Mouse (Mus musculus) lung, embryonic 16.5 days (tissue): ENCODE data around the gene Rabif. TPM values are rescaled to one million over a fixed set of nuclear protein-coding genes. Genes with fewer than 3 reads are reported as not detected.

Experiments
- ATAC-seq: fragments of 200-750 bp; cut with Nextera tagmentation; 2 replicates; pipeline ENCODE4 v1.8.0; 2017; ENCODE audit warnings: low read depth, mild to moderate bottlenecking, moderate library complexity
- H3K27ac ChIP-seq: fragments of 300-500 bp; sonication (generic); 2 replicates; pipeline ENCODE4 v1.5.1; 2014; ENCODE audit warnings: mild to moderate bottlenecking, control low read depth, low read length
- H3K27me3 ChIP-seq: fragments of 300-500 bp; sonication (generic); 2 replicates; pipeline ENCODE4 v1.6.1; 2014; ENCODE audit warnings: low read depth, low read length, mixed read lengths; ENCODE audit not compliant: control insufficient read depth, insufficient read depth
- H3K36me3 ChIP-seq: fragments of 300-500 bp; sonication (generic); 2 replicates; pipeline ENCODE4 v1.6.1; 2014; ENCODE audit warnings: low read length; ENCODE audit not compliant: control insufficient read depth, insufficient read depth
- H3K4me1 ChIP-seq: fragments of 300-500 bp; sonication (generic); replicated peaks from 2 replicates; pipeline ENCODE4 v1.6.1; 2014; ENCODE audit warnings: low read length, mixed read lengths; ENCODE audit not compliant: control insufficient read depth, insufficient read depth
- H3K4me2 ChIP-seq: fragments of 300-500 bp; sonication (generic); 2 replicates; pipeline ENCODE4 v1.6.1; 2014; ENCODE audit warnings: low read depth, low read length, control low read depth
- H3K4me3 ChIP-seq: fragments of 300-500 bp; sonication (generic); 2 replicates; pipeline ENCODE4 v1.5.1; 2014; ENCODE audit warnings: mild to moderate bottlenecking, low read length, control low read depth
- H3K9ac ChIP-seq: fragments of 300-500 bp; sonication (generic); 2 replicates; pipeline ENCODE4 v1.6.1; 2014; ENCODE audit warnings: low read length, control low read depth
- H3K9me3 ChIP-seq: fragments of 300-500 bp; sonication (generic); 2 replicates; pipeline ENCODE4 v1.6.1; 2016; ENCODE audit warnings: low read length; ENCODE audit not compliant: control insufficient read depth
- WGBS: fragments of 180-500 bp; shearing (Covaris S2); extraction: QIAGEN DNeasy Blood & Tissue Kit; methylation state at CpG from one replicate; pipeline ENCODE4 v1.1.7; 2014; 5-methylcytosine and 5-hydroxymethylcytosine counted together
- polyA plus RNA-seq: library from polyadenylated mRNA; unstranded; fragments of >200 nt; fragmentation: Nextera tagmentation; extraction: Ambion mirVana; gene quantifications from 2 replicates; pipeline ENCODE4 v1.2.1, GENCODE M21; 2015

Gene Rabif
- polyA plus RNA-seq, 1 experiment from 2014 or later: 37.3 TPM

DNA sequence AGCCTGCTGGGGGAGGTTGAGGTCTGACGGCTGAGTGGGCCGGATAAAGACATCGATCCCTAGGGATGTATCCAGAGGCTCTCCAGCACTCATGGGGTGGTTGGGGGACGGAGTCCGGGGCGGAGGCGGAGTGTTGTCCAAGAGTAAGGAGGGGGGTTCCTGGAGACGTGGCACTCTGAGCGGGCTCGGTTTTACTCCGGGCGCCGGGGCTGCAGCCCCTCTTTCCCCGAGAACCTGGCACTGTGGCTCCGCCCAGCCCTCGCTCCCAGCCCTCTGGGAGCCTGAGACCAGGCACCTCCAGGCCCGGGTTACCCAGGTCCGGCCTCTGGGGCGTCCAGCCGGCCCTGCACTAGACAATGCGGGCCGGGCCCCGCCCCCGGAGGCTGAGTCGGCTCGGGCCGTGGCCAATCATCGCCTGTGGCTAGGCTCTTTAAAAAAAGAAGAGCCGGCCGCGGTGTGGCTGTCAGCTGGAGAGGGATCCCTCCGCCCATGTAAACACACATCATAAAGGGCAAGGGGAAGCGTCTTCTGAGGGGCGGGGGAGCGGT lies 62.3 kb downstream of the Rabif start:
- Histone ChIP-seq H3K4me3 (peak overlapping the region; percentile 77), H3K4me1 (peaks cover 22% of the 10 kb centered on the region), H3K36me3 (no peaks in the 10 kb centered on the region), H3K27me3 (no peaks in the 10 kb centered on the region), H3K4me2 (peak overlapping the region; percentile 97), H3K27ac (peak overlapping the region; percentile 95), H3K9ac (peak overlapping the region; percentile 85), H3K9me3 (no peaks in the 10 kb centered on the region)
- WGBS: under 1% methylated on average over 31 of the region's 35 CpGs
- peak; percentile 94 for ATAC-seq

Other genes with a start within 250 kb of the Rabif start
- gene Myog, start 204.7 kb upstream of the Rabif start, polyA plus RNA-seq: 2.9 and 6.8 TPM in 2 replicates
- 2.9 and 3.9 TPM in 2 replicates for gene Ppfia4, start 161.7 kb upstream of the Rabif start, polyA plus RNA-seq
- gene Tmem183a, start 132.7 kb upstream of the Rabif start, polyA plus RNA-seq: 77.6 and 80.7 TPM in 2 replicates
- not detected in 2 replicates for gene 4933406M09Rik, start 108.7 kb upstream of the Rabif start, polyA plus RNA-seq
- 42.5 and 43.9 TPM in 2 replicates for gene Cyb5r1, start 89.1 kb upstream of the Rabif start, polyA plus RNA-seq
- gene Adipor1, start 79.3 kb upstream of the Rabif start, polyA plus RNA-seq: 95.5 and 97.4 TPM in 2 replicates
- 26.8 and 27.5 TPM in 2 replicates for gene Klhl12, start 39.1 kb upstream of the Rabif start, polyA plus RNA-seq
- gene Mgat4e, start 55.0 kb downstream of the Rabif start, polyA plus RNA-seq: not detected in 2 replicates
- 43.4 and 46.4 TPM in 2 replicates for gene Kdm5b, start 65.5 kb downstream of the Rabif start, polyA plus RNA-seq
- 0.15 and 0.58 TPM in 2 replicates for gene Syt2, start 152.0 kb downstream of the Rabif start, polyA plus RNA-seq